8 mouse cellular contexts compared by ENCODE assay signal in the genomic region with DNA sequence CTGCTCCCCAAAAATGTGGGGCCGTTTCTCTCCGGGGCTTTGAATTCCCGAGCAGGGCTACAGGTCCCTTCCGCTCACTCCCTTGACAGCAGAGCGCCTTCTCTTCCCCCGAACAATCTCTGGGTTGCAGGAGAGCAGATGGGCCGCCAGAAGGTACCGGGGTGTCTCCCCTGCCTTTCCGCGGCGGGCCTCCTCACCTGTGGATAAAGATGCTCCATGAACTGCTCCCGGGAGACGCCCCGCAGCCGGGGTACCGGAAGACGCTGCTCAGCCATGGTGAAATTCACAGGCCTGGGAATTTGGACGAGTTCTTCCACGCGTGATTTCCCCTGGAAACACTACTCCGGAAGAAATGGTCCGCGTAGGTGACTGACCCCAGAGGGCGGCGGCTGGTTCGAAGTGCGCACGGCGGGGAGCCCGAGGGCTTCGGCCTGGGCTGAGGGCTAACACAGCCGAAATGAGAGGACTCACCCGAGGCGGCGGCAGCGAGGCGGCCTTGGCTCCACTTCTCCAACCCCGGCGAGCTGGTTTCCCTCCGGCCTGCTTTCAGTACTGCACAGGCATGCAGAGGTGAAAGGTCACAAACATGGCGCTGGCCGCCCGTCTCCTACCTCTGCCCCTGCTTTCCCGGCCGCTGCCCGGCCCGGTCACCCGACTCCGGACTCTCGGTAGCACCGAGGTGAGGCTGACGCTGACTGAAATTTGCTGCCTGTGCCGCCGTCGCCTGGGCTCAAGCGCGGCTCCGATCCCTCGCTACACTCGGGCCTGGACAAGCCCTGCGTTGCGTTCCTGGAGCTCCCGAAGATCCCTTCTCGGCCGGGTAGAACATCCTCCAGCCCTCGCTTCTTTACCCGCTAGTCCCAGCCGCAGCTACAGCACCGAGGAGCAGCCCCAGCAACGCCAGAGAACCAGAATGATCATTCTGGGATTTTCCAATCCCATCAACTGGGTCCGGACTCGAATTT. TPM values are rescaled to one million over a fixed set of nuclear protein-coding genes. Genes with fewer than 3 reads are reported as not detected.
DNase-seq lines count a peak whose midpoint lies in the region; ATAC-seq and TF ChIP-seq lines count a peak whose summit lies in the region.

A gene (plus strand): TSS at position 142 of the 965 bp plus-strand sequence.
A gene (minus strand): TSS at position 915 of the 965 bp plus-strand sequence.

- H3K79me3 ChIP-seq in C2C12 (ENCODE audit: low read depth) = peaks cover 48% of the 10 kb centered on the region

- WGBS in heart, embryonic 11.5 days (ENCODE audit: insufficient replicate concordance) = 1% methylated on average over 72 of the region's 72 CpGs
- under 1% methylated on average over 72 of the region's 72 CpGs for WGBS in kidney, embryonic 16.5 days
- WGBS in liver, adult 2 months = under 1% methylated on average over 72 of the region's 72 CpGs

- peak within 1 kb of the TSS; percentile 98 for H3K9ac ChIP-seq in heart, embryonic 11.5 days (ENCODE audit: low read depth, low read length)
- H3K9ac ChIP-seq in kidney, embryonic 16.5 days (replicated peaks; ENCODE audit: low read length) = peak within 1 kb of the TSS; percentile 99
- H3K9ac ChIP-seq in liver, adult 2 months (ENCODE audit: low read depth, low read length) = peak within 1 kb of the TSS; percentile 95

- peak; percentile 62 for TF ChIP-seq POLR2A in embryonic fibroblast, embryonic 13.5 days (IDR thresholded peaks at IDR 0.05; ENCODE audit: low read depth, low read length)
- TF ChIP-seq POLR2A in liver, adult 2 months (IDR thresholded peaks at IDR 0.05; ENCODE audit: extremely low read depth, insufficient read depth, low read length) = peak; percentile 31; the same call in 1 of the 2 replicates

- peak within 1 kb of the TSS; percentile 83 for H3K4me3 ChIP-seq in C2C12 (ENCODE audit: insufficient read depth, poor library complexity, severe bottlenecking)
- peak within 1 kb of the TSS; percentile 91 for H3K4me3 ChIP-seq in embryonic fibroblast, embryonic 13.5 days (ENCODE audit: insufficient read depth, low read length)
- peak within 1 kb of the TSS; percentile 80 for H3K4me3 ChIP-seq in heart, embryonic 11.5 days (ENCODE audit: low read depth, low read length)
- peak within 1 kb of the TSS; percentile 98 for H3K4me3 ChIP-seq in kidney, embryonic 16.5 days (ENCODE audit: low read length)
- H3K4me3 ChIP-seq in liver, adult 2 months (ENCODE audit: insufficient read depth, low read depth, low read length) = peak within 1 kb of the TSS; percentile 94

- H3K27ac ChIP-seq in embryonic fibroblast, embryonic 13.5 days (ENCODE audit: insufficient read depth, low read length) = peak within 1 kb of the TSS; percentile 60
- peak within 1 kb of the TSS; percentile 97 for H3K27ac ChIP-seq in heart, embryonic 11.5 days (ENCODE audit: low read depth, low read length)
- H3K27ac ChIP-seq in kidney, embryonic 16.5 days (ENCODE audit: low read length) = peak within 1 kb of the TSS; percentile 98
- peak within 1 kb of the TSS; percentile 96 for H3K27ac ChIP-seq in liver, adult 2 months (replicated peaks; ENCODE audit: insufficient read depth, low read depth, low read length)

- no peaks in the 10 kb centered on the region for H3K27me3 ChIP-seq in C2C12 (ENCODE audit: control insufficient read depth, insufficient read depth, insufficient read length)
- no peaks in the 10 kb centered on the region for H3K27me3 ChIP-seq in heart, embryonic 11.5 days (ENCODE audit: control insufficient read depth, insufficient read depth, low read length)
- no peaks in the 10 kb centered on the region for H3K27me3 ChIP-seq in kidney, embryonic 16.5 days (ENCODE audit: insufficient read depth, low read length)
- H3K27me3 ChIP-seq in liver, adult 2 months (ENCODE audit: control insufficient read depth, insufficient read depth, low read length) = no peaks in the 10 kb centered on the region

- DNase-seq in brain, adult 2 months (ENCODE audit: low read depth, low spot score) = peak; percentile 96
- DNase-seq in liver, adult 2 months (ENCODE audit: extremely low read depth, low read depth, low spot score) = peak; percentile 80
- DNase-seq in spleen, postnatal 36 days (ENCODE audit: low spot score in 2 of 2) = peak; percentile 64 to 70

- TF ChIP-seq CTCF in C2C12 (IDR thresholded peaks at IDR 0.05; ENCODE audit: control insufficient read depth, insufficient read depth, insufficient read length) = no peak
- TF ChIP-seq CTCF in embryonic fibroblast, embryonic 13.5 days (IDR thresholded peaks at IDR 0.05; ENCODE audit: borderline replicate concordance, insufficient read depth, low read length) = no peak
- TF ChIP-seq CTCF in liver, adult 2 months (IDR thresholded peaks at IDR 0.05; ENCODE audit: low read depth, low read length) = no peak

- H3ac ChIP-seq in C2C12 (ENCODE audit: control insufficient read depth, insufficient read length, low read depth) = peak within 1 kb of the TSS; percentile 70

- peak; percentile 88 for ATAC-seq in heart, embryonic 11.5 days (replicated peaks; ENCODE audit: insufficient number of reproducible peaks, low FRiP score, low TSS enrichment)
- ATAC-seq in kidney, embryonic 16.5 days (ENCODE audit: low FRiP score, low TSS enrichment) = peak; percentile 93
- peak; percentile 89 for ATAC-seq in monocyte, adult 5-6 weeks (replicated peaks; ENCODE audit: insufficient number of reproducible peaks, low FRiP score, low TSS enrichment, poor library complexity, severe bottlenecking)

- peaks cover 21% of the 10 kb centered on the region for H3K36me3 ChIP-seq in C2C12 (ENCODE audit: control insufficient read depth, insufficient read depth)
- no peaks in the 10 kb centered on the region for H3K36me3 ChIP-seq in heart, embryonic 11.5 days (ENCODE audit: control insufficient read depth, insufficient read depth, low read length)
- H3K36me3 ChIP-seq in kidney, embryonic 16.5 days (ENCODE audit: insufficient read depth, low read length) = no peaks in the 10 kb centered on the region
- H3K36me3 ChIP-seq in liver, adult 2 months (ENCODE audit: control insufficient read depth, insufficient read depth, low read length) = peaks cover 4% of the 10 kb centered on the region

- no peaks in the 10 kb centered on the region for H3K9me3 ChIP-seq in heart, embryonic 11.5 days (replicated peaks; ENCODE audit: control insufficient read depth, low read length)
- no peaks in the 10 kb centered on the region for H3K9me3 ChIP-seq in kidney, embryonic 16.5 days (ENCODE audit: low read length)

- H3K79me2 ChIP-seq in C2C12 (ENCODE audit: control insufficient read depth, insufficient read depth) = peaks cover 72% of the 10 kb centered on the region
- H3K79me2 ChIP-seq in liver, adult 2 months (ENCODE audit: control insufficient read depth, insufficient read depth, low read length) = peaks cover 11% of the 10 kb centered on the region; the same call in 1 of the 2 replicates

- peak within 1 kb of the TSS; percentile 82 for H3K4me2 ChIP-seq in heart, embryonic 11.5 days
- H3K4me2 ChIP-seq in kidney, embryonic 16.5 days (replicated peaks; ENCODE audit: low read depth, low read length) = peak within 1 kb of the TSS; percentile 89

- H3K4me1 ChIP-seq in embryonic fibroblast, embryonic 13.5 days (ENCODE audit: control insufficient read depth, insufficient read depth, low read length) = peaks cover 7% of the 10 kb centered on the region
- H3K4me1 ChIP-seq in heart, embryonic 11.5 days (ENCODE audit: control insufficient read depth, insufficient read depth, low read length) = peaks cover 14% of the 10 kb centered on the region
- peaks cover 23% of the 10 kb centered on the region for H3K4me1 ChIP-seq in kidney, embryonic 16.5 days (ENCODE audit: insufficient read depth, low read length)
- peaks cover 9% of the 10 kb centered on the region for H3K4me1 ChIP-seq in liver, adult 2 months (ENCODE audit: control insufficient read depth, insufficient read depth, low read length)

TF ChIP-seq in C2C12, 6 proteins besides CTCF, POLR2A, EP300 and RAD21:
- TF ChIP-seq CEBPB (IDR thresholded peaks at IDR 0.05; ENCODE audit: low read depth) = no peak
- TF ChIP-seq MYOG (IDR thresholded peaks at IDR 0.05; ENCODE audit: control insufficient read depth, extremely low read depth, insufficient read length) = no peak
- no peak for TF ChIP-seq MYOD1 (IDR thresholded peaks at IDR 0.05; ENCODE audit: control insufficient read depth, insufficient read length, low read depth)

RNA-seq across cellular contexts. Expression of the first gene that starts in this region (rescaled TPM):
- polyA plus RNA-seq in C2C12 (2012; fragmentation: generic; extraction: Trizol) = 6.8 TPM
- 10.0 and 11.5 TPM in 2 replicates for polyA plus RNA-seq in embryonic fibroblast, embryonic 13.5 days (2011; ENCODE audit: insufficient read length, low read depth, missing spikeins)
- polyA plus RNA-seq in heart, embryonic 11.5 days (2014; fragmentation: Nextera tagmentation; extraction: Ambion mirVana) = 17.4 and 17.5 TPM in 2 replicates
- 19.2 and 20.7 TPM in 2 replicates for polyA plus RNA-seq in kidney, embryonic 16.5 days (2015; fragmentation: Nextera tagmentation; extraction: Ambion mirVana)
- 6.1 and 7.2 TPM in 2 replicates for total RNA-seq in liver, adult 2 months (2014; rRNA removed)
- 3.5 and 3.8 TPM in 2 replicates for polyA plus RNA-seq in liver, adult 2 months (2012; rRNA removed)
- total RNA-seq in monocyte, adult 5-6 weeks (2017) = 9.7 to 18.5 TPM (median 15.8 TPM) in 3 replicates

RNA-seq across cellular contexts. Expression of the second gene that starts in this region (rescaled TPM):
- polyA plus RNA-seq in C2C12 (2012; fragmentation: generic; extraction: Trizol) = 8.6 TPM
- polyA plus RNA-seq in embryonic fibroblast, embryonic 13.5 days (2011; ENCODE audit: insufficient read length, low read depth, missing spikeins) = 27.3 and 29.4 TPM in 2 replicates
- polyA plus RNA-seq in heart, embryonic 11.5 days (2014; fragmentation: Nextera tagmentation; extraction: Ambion mirVana) = 24.5 and 25.8 TPM in 2 replicates
- polyA plus RNA-seq in kidney, embryonic 16.5 days (2015; fragmentation: Nextera tagmentation; extraction: Ambion mirVana) = 32.1 and 33.2 TPM in 2 replicates
- 22.5 and 23.0 TPM in 2 replicates for total RNA-seq in liver, adult 2 months (2014; rRNA removed)
- 3.9 and 5.2 TPM in 2 replicates for polyA plus RNA-seq in liver, adult 2 months (2012; rRNA removed)
- 47.4 to 82.2 TPM (median 64.4 TPM) in 3 replicates for total RNA-seq in monocyte, adult 5-6 weeks (2017)

Comparison
In these comparisons a context has a peak if more than half of its experiments do, and no peak if none do; other contexts are left out.
1. Peak in every context shown above with its lines: DNase-seq, ATAC-seq, H3K4me3 ChIP-seq and H3K27ac ChIP-seq.